Mouse (Mus musculus) forebrain, embryonic 15.5 days (tissue): ENCODE data around the gene Cachd1. TPM values are rescaled to one million over a fixed set of nuclear protein-coding genes. Genes with fewer than 3 reads are reported as not detected.

Experiments
- ATAC-seq: fragments of 200-750 bp; cut with Nextera tagmentation; replicated peaks from 2 replicates; pipeline ENCODE4 v1.8.0; 2017; ENCODE audit warnings: mild to moderate bottlenecking, moderate TSS enrichment, moderate library complexity
- H3K27ac ChIP-seq: fragments of 300-500 bp; sonication (generic); replicated peaks from 2 replicates; pipeline ENCODE4 v1.5.1; 2015; ENCODE audit warnings: mild to moderate bottlenecking, inconsistent platforms
- H3K27me3 ChIP-seq: fragments of 300-500 bp; sonication (generic); 2 replicates; pipeline ENCODE4 v1.6.1; 2015; ENCODE audit warnings: inconsistent platforms
- H3K36me3 ChIP-seq: fragments of 300-500 bp; sonication (generic); 2 replicates; pipeline ENCODE4 v1.6.1; 2015; ENCODE audit warnings: mild to moderate bottlenecking, inconsistent platforms
- H3K4me1 ChIP-seq: fragments of 300-500 bp; sonication (generic); 2 replicates; pipeline ENCODE4 v1.6.1; 2015; ENCODE audit warnings: inconsistent platforms
- H3K4me2 ChIP-seq: fragments of 300-500 bp; sonication (generic); replicated peaks from 2 replicates; pipeline ENCODE4 v1.6.1; 2015; ENCODE audit warnings: mild to moderate bottlenecking, inconsistent platforms
- H3K4me3 ChIP-seq: fragments of 300-500 bp; sonication (generic); 2 replicates; pipeline ENCODE4 v1.5.1; 2015; ENCODE audit warnings: mild to moderate bottlenecking, inconsistent platforms
- H3K9ac ChIP-seq: fragments of 300-500 bp; sonication (generic); replicated peaks from 2 replicates; pipeline ENCODE4 v1.6.1; 2015; ENCODE audit warnings: mild to moderate bottlenecking, inconsistent platforms
- H3K9me3 ChIP-seq: fragments of 300-500 bp; sonication (generic); 2 replicates; pipeline ENCODE4 v1.6.1; 2016; ENCODE audit warnings: inconsistent platforms
- WGBS: fragments of 180-500 bp; shearing (Covaris S2); methylation state at CpG from one replicate; pipeline ENCODE4 v1.1.7; 2015; ENCODE audit warnings: mixed read lengths; 5-methylcytosine and 5-hydroxymethylcytosine counted together
- polyA plus RNA-seq: library from polyadenylated mRNA; unstranded; fragments of >200 nt; fragmentation: Nextera tagmentation; extraction: Ambion mirVana; gene quantifications from 2 replicates; pipeline ENCODE4 v1.2.1, GENCODE M21; 2015

Cachd1 gene
- polyA plus RNA-seq, 1 experiment from 2014 or later: 18.1 TPM

DNA sequence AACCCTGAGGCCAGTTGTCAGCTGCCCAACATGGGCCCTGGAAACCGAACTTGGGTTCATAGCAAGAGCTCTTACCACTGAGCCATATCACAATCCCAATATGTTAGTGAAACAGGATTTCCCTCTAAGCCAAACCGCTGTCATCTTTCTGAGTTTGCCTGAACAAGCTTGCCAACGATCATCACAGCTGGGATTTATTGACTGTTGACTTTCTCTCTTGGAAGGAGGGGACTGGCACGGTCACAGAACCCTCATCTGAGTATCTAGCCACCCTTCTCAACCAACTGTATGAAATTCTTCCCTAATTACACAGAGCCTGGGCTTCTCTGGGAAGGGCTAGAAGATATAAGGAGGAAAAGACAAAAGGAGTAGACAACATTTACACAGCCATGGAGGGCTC is 270.1 kb downstream of the Cachd1 start:
- 82% methylated on average over 4 of the region's 4 CpGs for whole genome bisulfite sequencing
- H3K4me1 ChIP-seq: no peaks in the 10 kb centered on the region
- H3K27ac ChIP-seq: no peak overlapping the region
- no peak overlapping the region for H3K4me3 ChIP-seq
- ATAC-seq: no peak
- H3K9me3 ChIP-seq: no peaks in the 10 kb centered on the region
- no peaks in the 10 kb centered on the region for H3K36me3 ChIP-seq
- H3K4me2 ChIP-seq: no peak overlapping the region
- H3K9ac ChIP-seq: no peak overlapping the region
- H3K27me3 ChIP-seq: no peaks in the 10 kb centered on the region

GRCm38 (mm10) chr4:101062146-101062545 is 285.7 kb downstream of the Cachd1 start:
- Histone ChIP-seq H3K27me3 (no peaks in the 10 kb centered on the region), H3K9ac (no peak overlapping the region), H3K4me3 (no peak overlapping the region), H3K4me1 (no peaks in the 10 kb centered on the region), H3K4me2 (no peak overlapping the region), H3K9me3 (no peaks in the 10 kb centered on the region), H3K27ac (no peak overlapping the region), H3K36me3 (no peaks in the 10 kb centered on the region)
- WGBS: 59% methylated on average over 2 of the region's 2 CpGs
- 0 out of 2 replicates have a peak, but pooled peaks have one; percentile 35 for ATAC-seq

- 0 out of 2 replicates have a peak, but pooled peaks cover 2% of the 10 kb centered on the region for H3K27me3 ChIP-seq
- H3K4me2 ChIP-seq: no peak overlapping the region
- WGBS: 28% methylated on average over 5 of the region's 5 CpGs
- H3K9me3 ChIP-seq: no peaks in the 10 kb centered on the region
- no peaks in the 10 kb centered on the region for H3K36me3 ChIP-seq
- peaks cover 12% of the 10 kb centered on the region; the same call in 1 of the 2 replicates for H3K4me1 ChIP-seq
- H3K27ac ChIP-seq: no peak overlapping the region
- no peak for ATAC-seq
- H3K9ac ChIP-seq: no peak overlapping the region
- H3K4me3 ChIP-seq: no peak overlapping the region
Observed at GRCm38 (mm10) chr4:101066401-101066800, 289.9 kb downstream of the Cachd1 start.

DNA sequence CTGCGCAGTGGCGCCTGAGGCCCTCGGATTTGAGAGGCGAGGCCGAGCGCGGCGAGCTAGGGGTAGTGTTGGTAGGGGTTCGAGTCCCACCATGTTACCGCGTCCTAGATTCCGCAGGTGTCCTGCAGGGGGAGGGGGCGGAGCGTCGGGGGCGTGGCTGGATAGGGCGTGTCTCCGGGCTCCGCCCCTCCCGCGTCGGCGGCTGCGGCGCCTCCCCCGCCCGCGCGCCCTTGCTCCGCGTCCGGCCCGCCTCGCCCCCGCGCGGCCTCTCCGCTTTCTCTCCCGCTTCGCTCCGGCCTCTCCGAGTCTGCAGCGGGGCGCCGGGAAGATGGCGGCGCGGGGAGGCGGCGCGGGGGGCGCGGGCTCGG is 292.3 kb downstream of the Cachd1 start, which contains the start of gene Raver2:
Gene Raver2 (plus strand): TSS at position 198 of the 368 bp plus-strand sequence.
- peak within 1 kb of the TSS; percentile 93 for H3K4me2 ChIP-seq
- H3K27ac ChIP-seq: no peak within 1 kb of the TSS
- ATAC-seq: no peak; the same call in 1 of the 2 replicates
- 1% methylated on average over 54 of the region's 54 CpGs for WGBS
- H3K4me1 ChIP-seq: peaks cover 12% of the 10 kb centered on the region; the same call in 1 of the 2 replicates
- peak within 1 kb of the TSS; percentile 64 for H3K9ac ChIP-seq
- H3K27me3 ChIP-seq: 0 out of 2 replicates have a peak, but pooled peaks cover 2% of the 10 kb centered on the region
- H3K4me3 ChIP-seq: peak within 1 kb of the TSS; percentile 87
- H3K9me3 ChIP-seq: no peaks in the 10 kb centered on the region
- H3K36me3 ChIP-seq: no peaks in the 10 kb centered on the region

- peak; percentile 90 for ATAC-seq
- H3K27ac ChIP-seq: no peak overlapping the region
- peak overlapping the region; percentile 87 for H3K4me3 ChIP-seq
Observed at GRCm38 (mm10) chr4:101069154-101069971, 292.9 kb downstream of the Cachd1 start.

GRCm38 (mm10) chr4:101071570-101071969 is 295.1 kb downstream of the Cachd1 start:
- Histone ChIP-seq H3K36me3 (no peaks in the 10 kb centered on the region), H3K9ac (no peak overlapping the region), H3K4me2 (no peak overlapping the region), H3K27me3 (0 out of 2 replicates have a peak, but pooled peaks cover 2% of the 10 kb centered on the region), H3K9me3 (no peaks in the 10 kb centered on the region), H3K4me1 (peaks cover 12% of the 10 kb centered on the region; the same call in 1 of the 2 replicates), H3K27ac (no peak overlapping the region), H3K4me3 (no peak overlapping the region)
- ATAC-seq: no peak
- WGBS: 89% methylated on average over 4 of the region's 4 CpGs

More at GRCm38 (mm10) chr4:101069154-101069971, 292.9 kb downstream of the Cachd1 start:
- H3K9ac ChIP-seq: peak overlapping the region; percentile 64
- no peaks in the 10 kb centered on the region for H3K9me3 ChIP-seq
- peak overlapping the region; percentile 93 for H3K4me2 ChIP-seq
- 0 out of 2 replicates have a peak, but pooled peaks cover 2% of the 10 kb centered on the region for H3K27me3 ChIP-seq
- H3K4me1 ChIP-seq: peaks cover 12% of the 10 kb centered on the region; the same call in 1 of the 2 replicates
- H3K36me3 ChIP-seq: no peaks in the 10 kb centered on the region
- WGBS: under 1% methylated on average over 55 of the region's 55 CpGs

GRCm38 (mm10) chr4:101076425-101076824 is 299.9 kb downstream of the Cachd1 start:
- Histone ChIP-seq H3K4me1 (no peaks in the 10 kb centered on the region), H3K9ac (no peak overlapping the region), H3K27me3 (no peaks in the 10 kb centered on the region), H3K9me3 (no peaks in the 10 kb centered on the region), H3K27ac (no peak overlapping the region), H3K4me3 (no peak overlapping the region), H3K4me2 (no peak overlapping the region), H3K36me3 (no peaks in the 10 kb centered on the region)
- 14% methylated on average over 3 of the region's 3 CpGs for WGBS
- ATAC-seq: no peak

Other genes with a start within 250 kb of the Cachd1 start
- not detected in 2 replicates for gene Gm10577, start 244.0 kb downstream of the Cachd1 start, polyA plus RNA-seq